Mouse (Mus musculus) thymus, postnatal 10 days (tissue): ENCODE measurements at regions not wholly inside any gene's neighbourhood (a gene's known extent, or its start where the extent isn't known, plus 50 kb on each side); places are given as distances from the start of the nearest gene placed in this dataset.

Experiments
- DNase-seq, 2 experiments: peaks; one replicate each; pipeline ENCODE4 v3.0.0; 2021; ENCODE audit warnings: low spot score in 2 of 2

- no peak for DNase-seq
Measured at GRCm38 (mm10) chr3:66592259-66592658, 295.6 kb upstream of the Veph1 start.

GRCm38 (mm10) chr3:66590775-66591174, 294.1 kb upstream of the Veph1 start:
- DNase-seq: no peak

- DNase-seq: no peak
Measured at GRCm38 (mm10) chr3:66589483-66589882, 292.8 kb upstream of the Veph1 start.

- no peak for DNase-seq
Measured at GRCm38 (mm10) chr3:66584831-66585230, 288.2 kb upstream of the Veph1 start.

- no peak for DNase-seq
Measured at GRCm38 (mm10) chr3:66584101-66584500, 287.5 kb upstream of the Veph1 start.

- no peak for DNase-seq
Measured at GRCm38 (mm10) chr3:66576659-66577058, 280.0 kb upstream of the Veph1 start.

- DNase-seq: no peak
Measured at GRCm38 (mm10) chr3:66574321-66574720, 277.7 kb upstream of the Veph1 start.

GRCm38 (mm10) chr3:66572887-66573519, 276.4 kb upstream of the Veph1 start:
- no peak for DNase-seq

- peak in 1 of 2 experiments; percentile 3 for DNase-seq
Measured at GRCm38 (mm10) chr3:66570342-66570741, 273.7 kb upstream of the Veph1 start.

- DNase-seq: no peak
Measured at GRCm38 (mm10) chr3:66564268-66565245, 267.9 kb upstream of the Veph1 start.

- no peak for DNase-seq
Measured at GRCm38 (mm10) chr3:66563329-66563728, 266.7 kb upstream of the Veph1 start.

GRCm38 (mm10) chr3:66555538-66555937, 258.9 kb upstream of the Veph1 start:
- no peak for DNase-seq

GRCm38 (mm10) chr3:66550920-66551319, 254.3 kb upstream of the Veph1 start:
- DNase-seq: no peak

GRCm38 (mm10) chr3:66546576-66546975, 249.9 kb upstream of the Veph1 start:
- no peak for DNase-seq

- DNase-seq: no peak
Measured at GRCm38 (mm10) chr3:66544139-66544933, 247.7 kb upstream of the Veph1 start.

- DNase-seq: no peak
Measured at GRCm38 (mm10) chr3:66542865-66543264, 246.2 kb upstream of the Veph1 start.

- no peak for DNase-seq
Measured at GRCm38 (mm10) chr3:66537913-66538312, 241.3 kb upstream of the Veph1 start.

GRCm38 (mm10) chr3:66537106-66537893, 240.7 kb upstream of the Veph1 start:
- no peak for DNase-seq

GRCm38 (mm10) chr3:66536673-66537072, 240.0 kb upstream of the Veph1 start:
- DNase-seq: no peak

GRCm38 (mm10) chr3:66535786-66536529, 239.3 kb upstream of the Veph1 start:
- no peak for DNase-seq

GRCm38 (mm10) chr3:66519925-66520324, 223.3 kb upstream of the Veph1 start:
- DNase-seq: no peak
